Mouse (Mus musculus) neural tube, embryonic 14.5 days (tissue): ENCODE data around the gene Parp6. TPM values are rescaled to one million over a fixed set of nuclear protein-coding genes. Genes with fewer than 3 reads are reported as not detected.

Experiments used
- ATAC-seq: fragments of 200-750 bp; cut with Nextera tagmentation; 2 replicates; pipeline ENCODE4 v1.8.0; 2017; ENCODE audit warnings: low read depth, mild to moderate bottlenecking, moderate TSS enrichment, moderate library complexity
- H3K27ac ChIP-seq: fragments of 300-500 bp; sonication (generic); 2 replicates; pipeline ENCODE4 v1.5.1; 2014; ENCODE audit warnings: low read depth, mild to moderate bottlenecking, control low read depth, low read length, moderate library complexity, mixed read lengths
- H3K27me3 ChIP-seq: fragments of 300-500 bp; sonication (generic); 2 replicates; pipeline ENCODE4 v1.6.1; 2014; ENCODE audit warnings: low read length; ENCODE audit not compliant: control insufficient read depth, insufficient read depth
- H3K36me3 ChIP-seq: fragments of 300-500 bp; sonication (generic); 2 replicates; pipeline ENCODE4 v1.6.1; 2014; ENCODE audit warnings: low read length, mixed read lengths; ENCODE audit not compliant: control insufficient read depth, insufficient read depth
- H3K4me1 ChIP-seq: fragments of 300-500 bp; sonication (generic); 2 replicates; pipeline ENCODE4 v1.6.1; 2014; ENCODE audit warnings: low read length; ENCODE audit not compliant: control insufficient read depth, insufficient read depth
- H3K4me2 ChIP-seq: fragments of 300-500 bp; sonication (generic); 2 replicates; pipeline ENCODE4 v1.6.1; 2014; ENCODE audit warnings: mild to moderate bottlenecking, low read depth, low read length, control low read depth
- H3K4me3 ChIP-seq: fragments of 300-500 bp; sonication (generic); 2 replicates; pipeline ENCODE4 v1.5.1; 2014; ENCODE audit warnings: low read depth, low read length, control low read depth, mixed read lengths
- H3K9ac ChIP-seq: fragments of 300-500 bp; sonication (generic); replicated peaks from 2 replicates; pipeline ENCODE4 v1.6.1; 2014; ENCODE audit warnings: low read depth, mild to moderate bottlenecking, control low read depth, low read length, mixed read lengths
- H3K9me3 ChIP-seq: fragments of 300-500 bp; sonication (generic); 2 replicates; pipeline ENCODE4 v1.6.1; 2016; ENCODE audit warnings: low read length; ENCODE audit not compliant: control insufficient read depth
- WGBS: fragments of 180-500 bp; shearing (Covaris S2); extraction: QIAGEN DNeasy Blood & Tissue Kit; methylation state at CpG from one replicate; pipeline ENCODE4 v1.1.7; 2014; 5-methylcytosine and 5-hydroxymethylcytosine counted together
- polyA plus RNA-seq: library from polyadenylated mRNA; unstranded; fragments of >200 nt; fragmentation: Nextera tagmentation; extraction: Ambion mirVana; gene quantifications from 2 replicates; pipeline ENCODE4 v1.2.1, GENCODE M21; 2014

Parp6 gene
- polyA plus RNA-seq, 1 experiment from 2014 or later, result 258 TPM

- Histone ChIP-seq H3K27me3 (no peaks in the 10 kb centered on the region), H3K9me3 (no peaks in the 10 kb centered on the region), H3K27ac (no peak overlapping the region), H3K9ac (no peak overlapping the region), H3K4me2 (no peak overlapping the region), H3K4me1 (peaks cover 54% of the 10 kb centered on the region), H3K4me3 (no peak overlapping the region), H3K36me3 (peaks cover 14% of the 10 kb centered on the region)
- ATAC-seq, result no peak
- 60% methylated on average over 6 of the region's 6 CpGs for WGBS
Observed at GRCm38 (mm10) chr9:59661298-59661975, 44.4 kb downstream of the Parp6 start.

- WGBS, result 85% methylated on average over 7 of the region's 7 CpGs
- Histone ChIP-seq H3K27ac (no peak overlapping the region), H3K4me2 (no peak overlapping the region), H3K4me1 (peaks cover 52% of the 10 kb centered on the region), H3K9ac (no peak overlapping the region), H3K36me3 (peaks cover 32% of the 10 kb centered on the region), H3K9me3 (no peaks in the 10 kb centered on the region), H3K27me3 (no peaks in the 10 kb centered on the region), H3K4me3 (no peak overlapping the region)
- ATAC-seq, result no peak
Observed at GRCm38 (mm10) chr9:59663226-59663625, 46.1 kb downstream of the Parp6 start.

GRCm38 (mm10) chr9:59663957-59664356 is 46.9 kb downstream of the Parp6 start:
- Histone ChIP-seq H3K4me2 (no peak overlapping the region), H3K4me3 (no peak overlapping the region), H3K27ac (no peak overlapping the region), H3K36me3 (peaks cover 40% of the 10 kb centered on the region), H3K4me1 (peaks cover 46% of the 10 kb centered on the region), H3K27me3 (no peaks in the 10 kb centered on the region), H3K9me3 (no peaks in the 10 kb centered on the region), H3K9ac (no peak overlapping the region)
- WGBS, result 46% methylated on average over 3 of the region's 3 CpGs
- no peak for ATAC-seq

- Histone ChIP-seq H3K4me2 (no peak overlapping the region), H3K9ac (no peak overlapping the region), H3K9me3 (no peaks in the 10 kb centered on the region), H3K27ac (no peak overlapping the region), H3K36me3 (peaks cover 45% of the 10 kb centered on the region), H3K27me3 (no peaks in the 10 kb centered on the region), H3K4me3 (no peak overlapping the region), H3K4me1 (peaks cover 38% of the 10 kb centered on the region)
- no peak for ATAC-seq
- 69% methylated on average over 4 of the region's 4 CpGs for WGBS
Observed at GRCm38 (mm10) chr9:59664664-59665256, 47.7 kb downstream of the Parp6 start.

GRCm38 (mm10) chr9:59666016-59666415 is 48.9 kb downstream of the Parp6 start:
- no peak overlapping the region for H3K27ac ChIP-seq
- no peak overlapping the region for H3K4me2 ChIP-seq
- no peak overlapping the region for H3K4me3 ChIP-seq
- peaks cover 53% of the 10 kb centered on the region for H3K36me3 ChIP-seq
- no peak overlapping the region for H3K9ac ChIP-seq
- no peaks in the 10 kb centered on the region for H3K27me3 ChIP-seq
- 94% methylated on average over 8 of the region's 8 CpGs for WGBS
- no peaks in the 10 kb centered on the region for H3K9me3 ChIP-seq
- no peak for ATAC-seq
- peaks cover 25% of the 10 kb centered on the region for H3K4me1 ChIP-seq

GRCm38 (mm10) chr9:59666813-59667212 is 49.7 kb downstream of the Parp6 start:
- 86% methylated on average over 1 of the region's 1 CpGs for WGBS
- H3K4me1 ChIP-seq, result peaks cover 17% of the 10 kb centered on the region
- ATAC-seq, result no peak
- no peaks in the 10 kb centered on the region for H3K27me3 ChIP-seq
- H3K4me2 ChIP-seq, result no peak overlapping the region
- peaks cover 61% of the 10 kb centered on the region for H3K36me3 ChIP-seq
- no peaks in the 10 kb centered on the region for H3K9me3 ChIP-seq
- no peak overlapping the region for H3K9ac ChIP-seq
- H3K4me3 ChIP-seq, result no peak overlapping the region
- H3K27ac ChIP-seq, result peak overlapping the region; percentile 12; the same call in 1 of the 2 replicates

GRCm38 (mm10) chr9:59667250-59667649 is 50.2 kb downstream of the Parp6 start:
- no peak overlapping the region for H3K9ac ChIP-seq
- no peak overlapping the region for H3K4me2 ChIP-seq
- H3K27ac ChIP-seq, result peak overlapping the region; percentile 12; the same call in 1 of the 2 replicates
- peak; percentile 73; the same call in 1 of the 2 replicates for ATAC-seq
- no peaks in the 10 kb centered on the region for H3K27me3 ChIP-seq
- peaks cover 65% of the 10 kb centered on the region for H3K36me3 ChIP-seq
- WGBS, result 67% methylated on average over 4 of the region's 4 CpGs
- peaks cover 13% of the 10 kb centered on the region for H3K4me1 ChIP-seq
- no peaks in the 10 kb centered on the region for H3K9me3 ChIP-seq
- no peak overlapping the region for H3K4me3 ChIP-seq

GRCm38 (mm10) chr9:59667904-59668303 is 50.8 kb downstream of the Parp6 start:
- H3K36me3 ChIP-seq, result peaks cover 72% of the 10 kb centered on the region
- H3K4me2 ChIP-seq, result no peak overlapping the region
- H3K4me1 ChIP-seq, result peaks cover 8% of the 10 kb centered on the region
- 89% methylated on average over 6 of the region's 6 CpGs for WGBS
- H3K9ac ChIP-seq, result no peak overlapping the region
- H3K9me3 ChIP-seq, result no peaks in the 10 kb centered on the region
- H3K27ac ChIP-seq, result no peak overlapping the region
- no peak for ATAC-seq
- H3K4me3 ChIP-seq, result no peak overlapping the region
- H3K27me3 ChIP-seq, result no peaks in the 10 kb centered on the region

- Histone ChIP-seq H3K9ac (no peak overlapping the region), H3K27me3 (no peaks in the 10 kb centered on the region), H3K36me3 (peaks cover 77% of the 10 kb centered on the region), H3K4me2 (no peak overlapping the region), H3K9me3 (no peaks in the 10 kb centered on the region), H3K27ac (no peak overlapping the region), H3K4me1 (peaks cover 8% of the 10 kb centered on the region), H3K4me3 (no peak overlapping the region)
- no peak for ATAC-seq
- WGBS, result 73% methylated on average over 7 of the region's 7 CpGs
Observed at GRCm38 (mm10) chr9:59668473-59668872, 51.4 kb downstream of the Parp6 start.
